Mouse (Mus musculus) liver, embryonic 12.5 days (tissue): ENCODE measurements at regions not wholly inside any gene's neighbourhood (a gene's known extent, or its start where the extent isn't known, plus 50 kb on each side); places are given as distances from the start of the nearest gene placed in this dataset.

ENCODE experiments used
- ATAC-seq: fragments of 200-750 bp; cut with Nextera tagmentation; 2 replicates; pipeline ENCODE4 v1.8.0; 2017; ENCODE audit warnings: moderate number of reproducible peaks, mild to moderate bottlenecking, moderate library complexity
- H3K27ac ChIP-seq: fragments of 300-500 bp; sonication (generic); 2 replicates; pipeline ENCODE4 v1.5.1; 2016; ENCODE audit warnings: mild to moderate bottlenecking
- H3K27me3 ChIP-seq: fragments of 300-500 bp; sonication (generic); replicated peaks from 2 replicates; pipeline ENCODE4 v1.6.1; 2016; ENCODE audit warnings: mild to moderate bottlenecking, moderate library complexity
- H3K36me3 ChIP-seq: fragments of 300-500 bp; sonication (generic); 2 replicates; pipeline ENCODE4 v1.6.1; 2016; ENCODE audit warnings: mild to moderate bottlenecking, moderate library complexity
- H3K4me1 ChIP-seq: fragments of 300-500 bp; sonication (generic); 2 replicates; pipeline ENCODE4 v1.6.1; 2016
- H3K4me2 ChIP-seq: fragments of 300-500 bp; sonication (generic); 2 replicates; pipeline ENCODE4 v1.6.1; 2016; ENCODE audit warnings: mild to moderate bottlenecking, moderate library complexity
- H3K4me3 ChIP-seq: fragments of 300-500 bp; sonication (generic); 2 replicates; pipeline ENCODE4 v1.5.1; 2016; ENCODE audit warnings: mild to moderate bottlenecking, moderate library complexity
- H3K9ac ChIP-seq: fragments of 300-500 bp; sonication (generic); 2 replicates; pipeline ENCODE4 v1.6.1; 2016; ENCODE audit warnings: mild to moderate bottlenecking, moderate library complexity
- H3K9me3 ChIP-seq: fragments of 300-500 bp; sonication (generic); replicated peaks from 2 replicates; pipeline ENCODE4 v1.6.1; 2016; ENCODE audit warnings: mild to moderate bottlenecking, moderate library complexity
- WGBS: fragments of 180-500 bp; shearing (Covaris S2); methylation state at CpG from one replicate; pipeline ENCODE4 v1.1.7; 2016; ENCODE audit not compliant: insufficient replicate concordance; 5-methylcytosine and 5-hydroxymethylcytosine counted together

DNA sequence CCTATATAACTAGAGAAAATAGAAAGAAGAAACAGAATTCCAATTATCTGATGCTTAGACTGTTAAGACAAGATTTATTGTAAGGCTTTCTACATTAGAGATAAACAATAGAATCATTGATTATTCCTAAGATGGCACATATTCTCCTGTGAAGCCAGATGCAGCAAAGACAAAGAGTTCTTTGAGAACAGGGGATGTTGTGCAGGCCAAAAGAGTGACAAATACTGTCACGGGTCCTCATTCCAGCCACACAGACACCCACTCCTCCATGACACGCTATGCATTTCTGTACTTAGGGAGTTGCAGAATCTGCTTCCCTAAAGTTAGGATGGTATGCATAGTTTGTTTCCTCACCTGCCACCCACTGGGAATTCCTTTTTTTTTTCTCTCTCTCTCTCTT lies 245.2 kb downstream of the Sv2b start:
- Histone ChIP-seq H3K4me3 (no peak overlapping the region), H3K9ac (no peak overlapping the region), H3K27ac (no peak overlapping the region), H3K4me2 (no peak overlapping the region), H3K27me3 (no peaks in the 10 kb centered on the region), H3K4me1 (no peaks in the 10 kb centered on the region), H3K36me3 (no peaks in the 10 kb centered on the region), H3K9me3 (no peaks in the 10 kb centered on the region)
- 72% methylated on average over 2 of the region's 2 CpGs for WGBS
- ATAC-seq: no peak

DNA sequence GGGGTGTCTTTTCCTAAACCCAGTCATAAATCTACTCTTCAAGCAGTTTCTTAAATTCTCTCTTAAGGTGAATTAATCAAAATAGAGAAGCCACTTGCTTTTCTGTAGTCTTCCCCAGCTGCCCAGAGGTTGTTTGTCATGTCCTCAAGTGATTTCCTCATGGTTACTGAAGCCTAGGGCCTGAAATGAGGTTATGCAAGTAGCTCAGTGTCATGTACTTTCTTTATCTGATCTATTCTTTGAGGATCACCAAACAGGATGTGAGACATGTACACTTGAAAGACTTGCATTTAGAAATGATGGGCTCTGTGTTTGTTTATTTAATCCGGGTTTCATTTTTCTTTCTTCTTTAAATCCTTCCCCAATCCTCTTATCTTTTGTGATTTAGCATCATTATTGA lies 258.8 kb downstream of the Sv2b start:
- Histone ChIP-seq H3K4me2 (no peak overlapping the region), H3K9ac (no peak overlapping the region), H3K4me3 (no peak overlapping the region), H3K4me1 (0 out of 2 replicates have a peak, but pooled peaks cover 5% of the 10 kb centered on the region), H3K9me3 (no peaks in the 10 kb centered on the region), H3K27ac (no peak overlapping the region), H3K27me3 (no peaks in the 10 kb centered on the region), H3K36me3 (no peaks in the 10 kb centered on the region)
- 55% methylated on average over 1 of the region's 1 CpGs for WGBS
- ATAC-seq: no peak

DNA sequence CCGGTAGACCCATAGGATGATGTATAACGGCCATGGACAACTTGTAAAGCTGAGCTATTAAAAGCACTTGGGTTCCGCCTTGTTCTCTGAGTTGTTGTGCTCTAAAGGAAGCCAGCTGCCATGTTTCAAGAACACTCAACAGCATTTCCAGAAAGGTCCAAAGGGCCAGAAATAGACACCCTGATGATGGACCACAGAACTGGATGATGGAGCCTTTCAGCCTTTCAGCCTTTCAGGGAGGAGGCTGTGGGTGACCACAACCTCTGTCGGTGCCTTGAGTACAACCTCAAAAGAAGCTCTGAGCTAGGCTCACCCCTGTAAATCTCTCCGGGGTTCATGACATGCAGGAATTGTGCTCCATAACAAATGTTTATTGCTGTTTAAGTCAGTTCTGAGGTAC lies 259.3 kb downstream of the Sv2b start:
- no peaks in the 10 kb centered on the region for H3K36me3 ChIP-seq
- no peaks in the 10 kb centered on the region for H3K9me3 ChIP-seq
- no peak overlapping the region for H3K9ac ChIP-seq
- 0 out of 2 replicates have a peak, but pooled peaks cover 5% of the 10 kb centered on the region for H3K4me1 ChIP-seq
- no peak overlapping the region for H3K27ac ChIP-seq
- no peak overlapping the region for H3K4me2 ChIP-seq
- no peak overlapping the region for H3K4me3 ChIP-seq
- no peaks in the 10 kb centered on the region for H3K27me3 ChIP-seq
- ATAC-seq: no peak
- WGBS: 62% methylated on average over 5 of the region's 5 CpGs

DNA sequence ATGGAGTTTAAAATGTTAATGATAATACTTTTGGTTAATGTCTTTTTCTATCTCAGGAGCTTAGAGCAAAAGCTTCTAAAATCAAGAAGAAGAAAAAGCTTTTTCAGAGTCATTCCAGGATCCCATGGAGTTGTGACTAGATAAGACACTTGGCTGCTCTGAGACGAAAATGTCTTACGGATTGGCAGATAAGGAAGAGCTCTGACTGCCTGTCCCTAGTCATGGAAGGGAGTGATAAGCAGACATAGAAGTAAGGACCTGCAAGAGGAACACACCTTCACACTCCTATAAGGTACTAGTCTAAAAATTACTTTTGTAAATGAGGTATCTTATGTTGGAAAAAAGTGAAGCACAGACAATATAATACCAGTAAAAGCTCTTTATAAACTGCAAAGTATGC lies 260.2 kb downstream of the Sv2b start:
- Histone ChIP-seq H3K27ac (no peak overlapping the region), H3K36me3 (no peaks in the 10 kb centered on the region), H3K9me3 (no peaks in the 10 kb centered on the region), H3K4me2 (no peak overlapping the region), H3K9ac (no peak overlapping the region), H3K4me1 (0 out of 2 replicates have a peak, but pooled peaks cover 5% of the 10 kb centered on the region), H3K4me3 (no peak overlapping the region), H3K27me3 (no peaks in the 10 kb centered on the region)
- ATAC-seq: peak; percentile 55
- 13% methylated on average over 2 of the region's 2 CpGs for WGBS

DNA sequence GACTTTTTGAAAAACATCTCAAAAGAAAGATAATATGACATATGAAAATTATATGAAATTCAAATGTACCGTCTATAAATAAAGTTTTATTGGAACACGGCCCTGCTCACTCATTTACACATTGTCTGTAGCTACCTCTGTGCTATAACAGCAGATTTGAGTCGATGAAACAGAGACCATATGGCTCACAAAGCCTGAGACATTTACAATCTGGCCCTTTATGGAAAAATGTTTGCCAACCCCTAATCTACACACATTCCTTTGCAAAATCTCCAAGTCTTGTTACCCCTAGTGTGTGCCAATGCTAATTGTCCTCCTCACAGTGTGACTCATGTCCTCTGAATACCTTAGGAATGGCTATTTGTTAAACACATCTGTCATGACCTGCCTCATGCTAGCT lies 261.2 kb downstream of the Sv2b start:
- H3K9ac ChIP-seq: no peak overlapping the region
- H3K27me3 ChIP-seq: no peaks in the 10 kb centered on the region
- no peak overlapping the region for H3K4me3 ChIP-seq
- no peaks in the 10 kb centered on the region for H3K36me3 ChIP-seq
- 0 out of 2 replicates have a peak, but pooled peaks cover 5% of the 10 kb centered on the region for H3K4me1 ChIP-seq
- no peak for ATAC-seq
- no peak overlapping the region for H3K27ac ChIP-seq
- no peak overlapping the region for H3K4me2 ChIP-seq
- H3K9me3 ChIP-seq: no peaks in the 10 kb centered on the region
- WGBS: 70% methylated on average over 3 of the region's 3 CpGs

DNA sequence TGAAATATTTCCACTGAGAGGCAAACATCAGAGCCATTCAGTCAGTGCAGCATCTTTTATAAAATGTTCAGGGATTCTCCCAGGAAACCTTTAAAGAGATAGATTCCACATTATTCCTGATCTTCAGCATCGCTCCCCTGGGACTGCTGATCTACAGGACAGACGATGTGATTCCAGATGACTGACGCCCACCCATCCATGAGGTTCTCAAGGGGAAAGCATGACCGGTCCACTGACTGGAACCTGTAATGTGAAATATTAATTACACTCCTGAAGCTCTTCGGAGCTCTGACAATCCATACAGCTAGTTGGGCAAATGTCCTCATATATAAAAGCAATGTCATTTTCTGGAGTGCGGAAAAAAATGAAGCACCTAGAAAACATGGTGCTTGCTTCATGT lies 268.2 kb downstream of the Sv2b start:
- no peaks in the 10 kb centered on the region for H3K9me3 ChIP-seq
- no peaks in the 10 kb centered on the region for H3K27me3 ChIP-seq
- H3K4me2 ChIP-seq: no peak overlapping the region
- H3K4me3 ChIP-seq: no peak overlapping the region
- H3K9ac ChIP-seq: no peak overlapping the region
- no peaks in the 10 kb centered on the region for H3K36me3 ChIP-seq
- H3K4me1 ChIP-seq: no peaks in the 10 kb centered on the region
- no peak overlapping the region for H3K27ac ChIP-seq
- ATAC-seq: no peak
- WGBS: 81% methylated on average over 6 of the region's 6 CpGs

DNA sequence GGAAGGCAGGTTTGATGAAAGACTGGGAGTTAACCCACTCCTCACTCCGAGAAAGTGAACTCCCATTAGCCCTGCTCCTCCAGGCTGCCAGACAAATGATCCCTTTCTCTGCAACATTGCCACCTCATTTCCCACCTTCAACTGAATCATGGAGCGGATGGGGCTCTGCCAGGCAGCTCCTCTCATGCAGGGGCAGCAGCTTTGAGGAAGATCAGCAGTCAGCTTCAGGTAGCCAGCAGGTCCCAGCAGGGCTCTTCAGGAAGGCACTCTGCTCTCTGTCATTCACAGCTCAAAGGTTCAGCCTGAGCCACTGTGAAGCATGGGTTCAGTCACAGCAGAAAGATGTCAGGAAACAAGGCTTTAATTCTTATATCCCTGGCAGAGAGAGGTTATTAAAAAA lies 282.9 kb downstream of the Sv2b start:
- Histone ChIP-seq H3K9ac (no peak overlapping the region), H3K27ac (no peak overlapping the region), H3K27me3 (no peaks in the 10 kb centered on the region), H3K36me3 (no peaks in the 10 kb centered on the region), H3K9me3 (no peaks in the 10 kb centered on the region), H3K4me1 (no peaks in the 10 kb centered on the region), H3K4me2 (no peak overlapping the region), H3K4me3 (no peak overlapping the region)
- WGBS: 44% methylated on average over 2 of the region's 2 CpGs
- no peak for ATAC-seq

DNA sequence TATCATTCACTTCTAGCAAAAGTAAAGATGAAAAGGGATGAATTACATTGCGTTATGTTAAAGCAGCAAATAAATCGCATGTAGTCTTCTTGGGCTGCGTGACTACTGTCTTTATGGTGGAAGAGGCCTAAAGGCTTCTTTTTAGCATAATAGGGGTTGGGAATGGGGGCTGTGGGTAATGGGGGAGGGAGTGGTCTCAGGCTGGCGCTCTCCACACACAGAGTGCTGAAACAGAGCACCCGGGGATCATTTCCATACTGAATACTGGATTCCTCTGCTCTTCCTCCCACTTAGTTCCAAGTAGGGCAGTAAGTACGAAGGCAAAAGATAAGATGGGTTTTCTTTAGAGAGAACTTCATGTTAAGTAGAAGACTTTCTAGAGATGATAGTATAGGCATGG lies 287.1 kb downstream of the Sv2b start:
- Histone ChIP-seq H3K36me3 (no peaks in the 10 kb centered on the region), H3K9me3 (no peaks in the 10 kb centered on the region), H3K27ac (no peak overlapping the region), H3K4me2 (no peak overlapping the region), H3K4me3 (no peak overlapping the region), H3K9ac (no peak overlapping the region), H3K27me3 (no peaks in the 10 kb centered on the region), H3K4me1 (no peaks in the 10 kb centered on the region)
- WGBS: 47% methylated on average over 6 of the region's 6 CpGs
- ATAC-seq: no peak

DNA sequence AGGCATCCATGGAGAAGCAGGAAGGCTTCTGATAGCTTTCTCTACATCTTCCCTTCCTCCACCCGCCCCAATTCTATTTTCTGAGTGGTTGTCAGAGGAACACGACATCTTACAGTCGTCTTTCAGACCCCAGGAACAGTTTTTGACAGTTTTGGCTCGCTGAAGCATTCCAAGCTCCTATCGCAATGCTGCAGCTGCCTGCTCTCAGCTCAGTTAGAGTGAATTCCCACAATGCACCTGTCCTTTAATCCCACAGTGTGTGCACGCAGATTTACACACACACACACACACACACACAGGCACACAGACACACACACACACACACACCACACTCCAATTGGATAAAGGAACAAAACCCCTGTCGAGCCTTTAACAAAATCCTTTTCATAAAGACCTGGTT lies 290.4 kb downstream of the Sv2b start:
- no peak overlapping the region for H3K4me3 ChIP-seq
- H3K4me2 ChIP-seq: no peak overlapping the region
- H3K36me3 ChIP-seq: no peaks in the 10 kb centered on the region
- H3K4me1 ChIP-seq: no peaks in the 10 kb centered on the region
- H3K9ac ChIP-seq: no peak overlapping the region
- WGBS: 51% methylated on average over 7 of the region's 7 CpGs
- no peaks in the 10 kb centered on the region for H3K27me3 ChIP-seq
- ATAC-seq: no peak
- no peak overlapping the region for H3K27ac ChIP-seq
- H3K9me3 ChIP-seq: no peaks in the 10 kb centered on the region

DNA sequence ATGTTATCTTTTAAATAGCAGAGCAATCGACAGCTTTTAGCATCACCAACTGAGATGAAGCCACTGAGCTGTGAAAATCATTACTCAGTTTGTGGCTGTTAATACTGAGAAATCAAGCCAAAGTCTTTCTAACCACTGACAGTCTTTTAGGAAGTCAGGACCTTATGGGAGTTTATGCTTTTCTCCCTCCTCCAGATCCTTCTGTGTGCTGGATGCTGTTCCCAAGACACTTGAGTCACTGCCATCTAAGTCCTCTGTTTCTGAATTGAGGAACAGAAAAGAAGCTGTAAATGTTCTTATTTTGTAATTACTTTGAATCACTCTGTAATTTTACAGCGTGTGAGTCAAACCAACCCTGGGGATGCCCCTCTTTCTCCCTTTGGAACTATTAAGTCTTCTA lies 300.6 kb downstream of the Sv2b start:
- Histone ChIP-seq H3K4me2 (no peak overlapping the region), H3K27me3 (no peaks in the 10 kb centered on the region), H3K9ac (no peak overlapping the region), H3K9me3 (no peaks in the 10 kb centered on the region), H3K4me1 (no peaks in the 10 kb centered on the region), H3K36me3 (no peaks in the 10 kb centered on the region), H3K4me3 (no peak overlapping the region), H3K27ac (no peak overlapping the region)
- WGBS: 66% methylated on average over 2 of the region's 2 CpGs
- ATAC-seq: no peak

DNA sequence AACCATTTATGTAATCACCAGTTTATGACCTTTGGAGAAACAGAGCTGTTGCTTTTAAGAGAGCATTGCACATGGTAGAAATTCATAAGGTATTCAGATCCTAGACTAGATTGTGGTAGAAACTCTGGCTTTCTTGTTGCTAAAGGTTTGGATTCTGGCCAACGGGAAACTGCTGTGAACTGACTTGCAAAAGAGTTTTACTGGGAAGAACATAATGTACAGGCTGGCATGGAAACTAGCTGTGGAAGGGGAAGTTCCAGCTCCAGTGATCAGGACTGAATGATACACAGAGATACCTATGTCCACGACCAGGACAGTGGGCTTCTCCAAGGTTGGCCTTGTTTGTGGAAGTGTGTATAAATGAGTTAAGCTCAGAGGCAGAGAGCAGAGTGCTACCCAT lies 318.9 kb downstream of the Sv2b start:
- no peak for ATAC-seq
- Histone ChIP-seq H3K9me3 (no peaks in the 10 kb centered on the region), H3K9ac (no peak overlapping the region), H3K4me3 (no peak overlapping the region), H3K4me2 (no peak overlapping the region), H3K27me3 (no peaks in the 10 kb centered on the region), H3K4me1 (no peaks in the 10 kb centered on the region), H3K36me3 (no peaks in the 10 kb centered on the region), H3K27ac (no peak overlapping the region)
- WGBS: 57% methylated on average over 2 of the region's 2 CpGs

DNA sequence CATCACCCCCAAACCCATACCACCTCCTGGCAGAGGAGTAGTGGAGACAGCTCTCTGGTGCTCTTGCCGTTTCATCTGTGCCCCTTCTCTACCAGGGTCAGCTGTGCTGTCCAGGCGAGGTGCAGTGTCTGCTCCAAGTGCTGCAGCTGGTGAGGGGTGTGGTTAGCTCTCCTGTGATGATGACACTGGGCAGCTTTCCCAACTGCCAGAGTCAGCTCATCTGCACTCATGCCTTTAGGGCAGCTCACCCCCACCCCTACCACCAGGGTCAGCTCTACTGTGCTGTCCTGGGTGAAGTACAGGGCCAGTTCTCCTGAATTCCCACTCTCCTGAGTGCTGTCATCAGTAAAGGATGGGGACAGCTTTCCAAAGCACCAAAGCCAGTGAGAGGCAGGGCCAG lies 329.6 kb downstream of the Sv2b start:
- Histone ChIP-seq H3K9me3 (no peaks in the 10 kb centered on the region), H3K36me3 (no peaks in the 10 kb centered on the region), H3K9ac (no peak overlapping the region), H3K4me1 (no peaks in the 10 kb centered on the region), H3K4me2 (no peak overlapping the region), H3K4me3 (no peak overlapping the region), H3K27ac (no peak overlapping the region), H3K27me3 (no peaks in the 10 kb centered on the region)
- WGBS: 36% methylated on average over 2 of the region's 2 CpGs
- no peak for ATAC-seq

DNA sequence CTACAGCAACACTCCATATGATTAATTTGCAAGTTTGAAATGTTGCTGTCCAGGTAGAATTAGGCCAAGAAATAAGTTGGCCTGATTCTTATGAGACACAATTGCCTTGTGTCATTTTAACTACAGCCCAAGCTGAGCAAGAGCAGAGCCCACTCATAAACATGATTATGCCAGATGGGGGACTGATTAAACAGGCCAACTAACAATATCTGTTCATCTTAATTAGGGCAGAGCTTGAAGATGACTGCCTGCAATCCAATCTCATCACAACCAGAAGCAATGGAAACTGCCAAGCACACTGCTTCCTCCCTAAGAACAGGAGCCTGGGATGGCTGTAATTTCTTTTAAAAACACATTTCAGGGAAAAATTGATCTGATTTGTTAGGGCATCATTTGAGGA lies 333.1 kb downstream of the Sv2b start:
- H3K4me1 ChIP-seq: no peaks in the 10 kb centered on the region
- ATAC-seq: no peak
- no peak overlapping the region for H3K4me3 ChIP-seq
- no peaks in the 10 kb centered on the region for H3K9me3 ChIP-seq
- no peaks in the 10 kb centered on the region for H3K27me3 ChIP-seq
- no peak overlapping the region for H3K9ac ChIP-seq
- H3K27ac ChIP-seq: no peak overlapping the region
- H3K4me2 ChIP-seq: no peak overlapping the region
- no peaks in the 10 kb centered on the region for H3K36me3 ChIP-seq
